Mouse (Mus musculus) spleen, adult 2 months (tissue): ENCODE data around the gene Rgs16.

ENCODE experiments used
- CTCF ChIP-seq: fragments of 200-500 bp; IDR thresholded peaks from 2 replicates; pipeline ENCODE4 v1.5.1; 2011; ENCODE audit warnings: mild to moderate bottlenecking, inconsistent platforms; ENCODE audit not compliant: insufficient read depth, insufficient read length, insufficient replicate concordance; ENCODE audit errors: extremely low read depth
- POLR2A ChIP-seq: fragments of 200-500 bp; IDR thresholded peaks from 2 replicates; pipeline ENCODE4 v1.6.1; 2011; ENCODE audit warnings: low read depth, low read length, inconsistent platforms

DNA sequence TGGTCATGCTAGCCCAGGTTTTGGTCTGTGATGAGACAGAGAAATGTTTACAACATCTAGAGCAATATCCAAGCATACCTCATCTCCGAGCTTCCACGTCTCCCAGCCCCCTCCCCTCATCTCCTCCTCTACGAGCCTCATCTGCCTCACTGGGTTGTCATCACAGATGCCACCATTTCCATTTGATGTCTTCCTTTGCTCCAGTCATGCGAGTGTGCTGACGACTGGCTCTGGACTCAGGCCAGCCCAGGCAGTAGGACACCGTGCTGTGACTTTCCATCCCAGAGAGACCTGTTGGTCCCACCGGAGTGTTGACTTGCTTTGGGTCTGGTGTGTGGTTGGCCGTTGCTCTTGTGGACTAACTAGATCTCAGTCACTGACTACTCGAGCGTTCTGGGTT, 44.8 kb upstream of the Rgs16 start:
- TF ChIP-seq CTCF (no peak), POLR2A (no peak)
